Mouse (Mus musculus): ENCODE data around the gene Tmem119. TPM values are rescaled to one million over a fixed set of nuclear protein-coding genes. Genes with fewer than 3 reads are reported as not detected.
"Not testable (repeated sequence)": the region's sequence is repeated elsewhere in the genome, so short reads cannot be mapped to it uniquely, and the experiment has no call there.

The Tmem119 gene
- total and polyA plus RNA-seq, 2 experiments from 2014 or later, result 5.9 to 8.2 TPM

GRCm38 (mm10) chr5:113789075-113789788 lies 11.1 kb downstream of the Tmem119 start:
- Histone ChIP-seq H3K4me3 (ENCODE audit: low read depth, low read length) (no peak overlapping the region), H3K4me2 (ENCODE audit: low read depth) (no peak overlapping the region), H3K36me3 (ENCODE audit: insufficient read depth) (no peaks in the 10 kb centered on the region), H3K9me3 (ENCODE audit: low read length) (no peaks in the 10 kb centered on the region), H3K9ac (no peak overlapping the region), H3K4me1 (ENCODE audit: insufficient read depth) (no peaks in the 10 kb centered on the region), H3K27me3 (ENCODE audit: insufficient read depth, low read length) (no peaks in the 10 kb centered on the region), H3K27ac (ENCODE audit: low read depth, low read length) (no peak overlapping the region)
- ATAC-seq, result no peak
- 52% methylated on average over 7 of the region's 7 CpGs for WGBS
- no peak for TF ChIP-seq CTCF (IDR thresholded peaks at IDR 0.05; ENCODE audit: low read depth)
- no peak for DNase-seq

GRCm38 (mm10) chr5:113788645-113789044 lies 11.7 kb downstream of the Tmem119 start:
- no peak overlapping the region for H3K4me2 ChIP-seq (ENCODE audit: low read depth)
- no peaks in the 10 kb centered on the region for H3K27me3 ChIP-seq (ENCODE audit: insufficient read depth, low read length)
- WGBS, result 66% methylated on average over 6 of the region's 6 CpGs

GRCm38 (mm10) chr5:113786985-113787384 lies 13.3 kb downstream of the Tmem119 start:
- ATAC-seq (no peak), DNase-seq (no peak)
- H3K27ac ChIP-seq (ENCODE audit: low read depth, low read length), result no peak overlapping the region
- H3K36me3 ChIP-seq (ENCODE audit: insufficient read depth), result no peaks in the 10 kb centered on the region
- H3K27me3 ChIP-seq (ENCODE audit: insufficient read depth, low read length), result no peaks in the 10 kb centered on the region; the same call in 1 of the 2 replicates
- H3K9me3 ChIP-seq (ENCODE audit: low read length), result no peaks in the 10 kb centered on the region
- WGBS, result 85% methylated on average over 5 of the region's 5 CpGs
- no peak for TF ChIP-seq CTCF (IDR thresholded peaks at IDR 0.05; ENCODE audit: low read depth)
- no peak overlapping the region for H3K4me2 ChIP-seq (ENCODE audit: low read depth)
- no peak overlapping the region for H3K4me3 ChIP-seq (ENCODE audit: low read depth, low read length)
- no peak overlapping the region for H3K9ac ChIP-seq
- H3K4me1 ChIP-seq (ENCODE audit: insufficient read depth), result no peaks in the 10 kb centered on the region

More at GRCm38 (mm10) chr5:113788645-113789044, 11.7 kb downstream of the Tmem119 start:
- TF ChIP-seq CTCF (IDR thresholded peaks at IDR 0.05; ENCODE audit: low read depth), result no peak
- ATAC-seq (no peak), DNase-seq (no peak)
- H3K4me1 ChIP-seq (ENCODE audit: insufficient read depth), result no peaks in the 10 kb centered on the region
- no peak overlapping the region for H3K27ac ChIP-seq (ENCODE audit: low read depth, low read length)
- no peaks in the 10 kb centered on the region for H3K36me3 ChIP-seq (ENCODE audit: insufficient read depth)
- H3K4me3 ChIP-seq (ENCODE audit: low read depth, low read length), result no peak overlapping the region
- no peaks in the 10 kb centered on the region for H3K9me3 ChIP-seq (ENCODE audit: low read length)
- no peak overlapping the region for H3K9ac ChIP-seq

GRCm38 (mm10) chr5:113784104-113784503 lies 16.2 kb downstream of the Tmem119 start:
- H3K4me1 ChIP-seq (ENCODE audit: insufficient read depth); H3K9me3 ChIP-seq (ENCODE audit: low read length); DNase-seq; H3K4me3 ChIP-seq (ENCODE audit: low read depth, low read length); ATAC-seq; H3K36me3 ChIP-seq (ENCODE audit: insufficient read depth); H3K27ac ChIP-seq (ENCODE audit: low read depth, low read length); H3K4me2 ChIP-seq (ENCODE audit: low read depth); H3K27me3 ChIP-seq (ENCODE audit: insufficient read depth, low read length); H3K9ac ChIP-seq: not testable (repeated sequence)
- 35% methylated on average over 3 of the region's 3 CpGs for WGBS

GRCm38 (mm10) chr5:113783581-113784001 lies 16.7 kb downstream of the Tmem119 start:
- Histone ChIP-seq H3K36me3 (ENCODE audit: insufficient read depth) (no peaks in the 10 kb centered on the region), H3K27me3 (ENCODE audit: insufficient read depth, low read length) (no peaks in the 10 kb centered on the region; the same call in 1 of the 2 replicates), H3K9ac (no peak overlapping the region), H3K4me2 (ENCODE audit: low read depth) (no peak overlapping the region), H3K4me1 (ENCODE audit: insufficient read depth) (no peaks in the 10 kb centered on the region), H3K9me3 (ENCODE audit: low read length) (no peaks in the 10 kb centered on the region), H3K4me3 (ENCODE audit: low read depth, low read length) (no peak overlapping the region), H3K27ac (ENCODE audit: low read depth, low read length) (no peak overlapping the region)
- no peak for TF ChIP-seq CTCF (IDR thresholded peaks at IDR 0.05; ENCODE audit: low read depth)
- 19% methylated on average over 12 of the region's 12 CpGs for WGBS
- DNase-seq (no peak), ATAC-seq (no peak; the same call in 1 of the 2 replicates)

- Histone ChIP-seq H3K4me3 (ENCODE audit: low read depth, low read length) (no peak overlapping the region), H3K36me3 (ENCODE audit: insufficient read depth) (no peaks in the 10 kb centered on the region), H3K4me1 (ENCODE audit: insufficient read depth) (no peaks in the 10 kb centered on the region), H3K27ac (ENCODE audit: low read depth, low read length) (no peak overlapping the region), H3K27me3 (ENCODE audit: insufficient read depth, low read length) (no peaks in the 10 kb centered on the region; the same call in 1 of the 2 replicates), H3K4me2 (ENCODE audit: low read depth) (no peak overlapping the region), H3K9ac (no peak overlapping the region), H3K9me3 (ENCODE audit: low read length) (no peaks in the 10 kb centered on the region)
- ATAC-seq, result no peak
- no peak for TF ChIP-seq CTCF (IDR thresholded peaks at IDR 0.05; ENCODE audit: low read depth)
- DNase-seq, result no peak
- 93% methylated on average over 7 of the region's 7 CpGs for WGBS
Observed at GRCm38 (mm10) chr5:113782624-113783023, 17.7 kb downstream of the Tmem119 start.

GRCm38 (mm10) chr5:113781875-113782274 lies 18.4 kb downstream of the Tmem119 start:
- no peak overlapping the region for H3K4me3 ChIP-seq (ENCODE audit: low read depth, low read length)
- no peak overlapping the region for H3K27ac ChIP-seq (ENCODE audit: low read depth, low read length)
- H3K9ac ChIP-seq, result no peak overlapping the region
- H3K4me1 ChIP-seq (ENCODE audit: insufficient read depth), result no peaks in the 10 kb centered on the region
- H3K27me3 ChIP-seq (ENCODE audit: insufficient read depth, low read length), result no peaks in the 10 kb centered on the region; the same call in 1 of the 2 replicates
- no peak for ATAC-seq
- H3K36me3 ChIP-seq (ENCODE audit: insufficient read depth), result peaks cover 4% of the 10 kb centered on the region
- 80% methylated on average over 7 of the region's 7 CpGs for WGBS
- H3K9me3 ChIP-seq (ENCODE audit: low read length), result no peaks in the 10 kb centered on the region
- no peak for DNase-seq
- no peak for TF ChIP-seq CTCF (IDR thresholded peaks at IDR 0.05; ENCODE audit: low read depth)
- H3K4me2 ChIP-seq (ENCODE audit: low read depth), result no peak overlapping the region
